In the genomic region with DNA sequence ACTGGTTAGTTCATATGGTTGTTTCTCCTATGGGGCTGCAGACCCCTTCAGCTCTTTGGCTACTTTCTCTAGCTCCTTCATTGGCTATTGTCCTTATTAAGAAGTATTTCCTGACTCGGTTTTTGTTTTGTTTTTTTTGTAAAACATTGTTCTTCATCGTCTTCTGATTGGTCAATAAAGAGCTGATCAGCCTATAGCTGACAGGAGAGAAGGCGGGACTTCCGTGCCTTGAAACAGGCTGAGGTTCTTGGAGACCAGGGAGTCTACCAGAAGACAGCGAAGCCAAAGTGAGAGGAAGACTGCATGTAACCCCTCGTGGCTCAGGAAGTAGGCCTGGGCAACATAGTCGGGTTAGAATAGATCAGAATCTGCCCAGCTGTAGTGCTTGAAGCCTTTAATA, we compare ENCODE assay signal across 21 mouse cellular contexts. TPM values are rescaled to one million over a fixed set of nuclear protein-coding genes. Genes with fewer than 3 reads are reported as not detected.
DNase-seq lines count a peak whose midpoint lies in the region; ATAC-seq and TF ChIP-seq lines count a peak whose summit lies in the region.
"Had no signal": no experiment of that assay in that cellular context is flagged by ENCODE, and none has a peak within 500 bp of the region (broad histone marks: within the 10 kb centered on the region; RNA-seq: fewer than 3 reads in every experiment).

No protein-coding gene starts in this region.

- peaks cover 0 to 7% of the 10 kb centered on the region in 2 experiments; a peak in 3 of 4 replicates for H3K4me1 ChIP-seq in heart, embryonic 14.5 days (ENCODE audit: control insufficient read depth in 2 of 2, insufficient read depth in 2 of 2, low read length in 2 of 2)
- H3K4me1 ChIP-seq in CH12.LX (ENCODE audit: control insufficient read depth in 1 of 2, insufficient read depth in 2 of 2) (no peaks in the 10 kb centered on the region), ES-E14 (ENCODE audit: control insufficient read depth in 2 of 2, insufficient read depth in 2 of 2, low read length in 2 of 2, poor library complexity in 1 of 2) (peaks cover 0 to 2% of the 10 kb centered on the region in 2 experiments; a peak in 1 of 4 replicates)
- H3K4me1 ChIP-seq: embryonic facial prominence, embryonic 10.5 days; forebrain, embryonic 13.5 days; hindbrain, embryonic 15.5 days had no signal

- in situ Hi-C loops in CH12.LX (cut with MboI; ENCODE audit: low pct_ligation_motif_present, low pct_unique_long_range_greater_than_20kb, low sequenced_read_pairs), result loop anchor here (5.0 to 10.0 kb wide), 2 partner anchors 160 to 323 kb away; no protein-coding TSS in a partner anchor
- in situ Hi-C loops in ES-E14 (cut with MboI; ENCODE audit: low sequenced_read_pairs in 2 of 2, unreplicated experiment in 2 of 2), result loop anchor here in 1 of 2 experiments (10.0 kb wide), 1 partner anchor 323 kb away; no protein-coding TSS in a partner anchor

- TF ChIP-seq CTCF in CH12.LX (conservative IDR thresholded peaks at IDR 0.05 in 1 of 2, IDR thresholded peaks at IDR 0.05 in 1 of 2; ENCODE audit: low read depth in 2 of 2, low read length in 2 of 2), result no peak

- no peak overlapping the region for H3K4me3 ChIP-seq in heart, embryonic 14.5 days (ENCODE audit: control insufficient read depth in 1 of 2, insufficient read depth in 1 of 2, low read depth in 1 of 2, low read length in 2 of 2)
- H3K4me3 ChIP-seq in CH12.LX (replicated peaks in 1 of 3; ENCODE audit: low read depth in 2 of 3, low read length in 2 of 3, poor library complexity in 1 of 3) (no peak overlapping the region), ES-E14 (ENCODE audit: insufficient read depth in 1 of 2, low read depth in 1 of 2, low read length in 2 of 2, poor library complexity in 1 of 2, severe bottlenecking in 1 of 2) (peak overlapping the region in 1 of 2 experiments; percentile 27; a peak in 2 of 4 replicates)
- H3K4me3 ChIP-seq: embryonic facial prominence, embryonic 10.5 days; forebrain, embryonic 13.5 days; hindbrain, embryonic 15.5 days had no signal

- H3K79me2 ChIP-seq in CH12.LX (replicated peaks; ENCODE audit: control insufficient read depth, extremely low read depth, insufficient read depth, poor library complexity, severe bottlenecking), result no peaks in the 10 kb centered on the region

- 64% methylated on average over 7 of the region's 7 CpGs for WGBS in heart, embryonic 14.5 days

- no peaks in the 10 kb centered on the region for H3K9me3 ChIP-seq in heart, embryonic 14.5 days (ENCODE audit: control insufficient read depth, low read length)
- no peaks in the 10 kb centered on the region for H3K9me3 ChIP-seq in CH12.LX (replicated peaks; ENCODE audit: low read length)
- H3K9me3 ChIP-seq in ES-E14 (ENCODE audit: control insufficient read depth, insufficient read depth, low read depth, low read length), result no peaks in the 10 kb centered on the region
- H3K9me3 ChIP-seq: embryonic facial prominence, embryonic 10.5 days; forebrain, embryonic 13.5 days; hindbrain, embryonic 15.5 days had no signal

- no peak for DNase-seq in heart, postnatal 4 days
- DNase-seq in CH12.LX (ENCODE audit: extremely low read depth), result peak; percentile 6
- no peak for DNase-seq in ES-E14 (ENCODE audit: low read depth, low spot score)
- peak; percentile 80 for DNase-seq in R1 (ENCODE audit: low read depth, low spot score)
- DNase-seq in cerebellum, adult 9-10 months, result no peak
- DNase-seq in layer of hippocampus, postnatal 25 days (ENCODE audit: extremely low spot score in 1 of 2, low spot score in 1 of 2), result no peak
- DNase-seq: adrenal gland, postnatal 14 days; cerebellum, adult 18-20 months; cerebellum, postnatal 10 days; forebrain, postnatal 0 days; kidney, adult 8-10 months had no signal

- no peak for TF ChIP-seq EP300 in CH12.LX (IDR thresholded peaks at IDR 0.05; ENCODE audit: low read length)

- H3K27ac ChIP-seq in heart, embryonic 14.5 days (replicated peaks in 1 of 2; ENCODE audit: control insufficient read depth in 1 of 2, insufficient read depth in 1 of 2, low read depth in 2 of 2, low read length in 2 of 2), result no peak overlapping the region
- H3K27ac ChIP-seq in CH12.LX (ENCODE audit: insufficient read depth, low read depth), result no peak overlapping the region
- no peak overlapping the region for H3K27ac ChIP-seq in ES-E14 (ENCODE audit: insufficient read depth, low read depth, low read length, poor library complexity, severe bottlenecking)
- H3K27ac ChIP-seq: embryonic facial prominence, embryonic 10.5 days; forebrain, embryonic 13.5 days; hindbrain, embryonic 15.5 days had no signal

- H3K9ac ChIP-seq in heart, embryonic 14.5 days (ENCODE audit: low read length), result no peak overlapping the region
- H3K9ac ChIP-seq in CH12.LX (ENCODE audit: insufficient read depth, low read depth) (no peak overlapping the region), ES-E14 (ENCODE audit: insufficient read depth, low read depth, low read length, poor library complexity, severe bottlenecking) (peak overlapping the region; percentile 7; the same call in 1 of the 2 replicates)
- H3K9ac ChIP-seq: forebrain, embryonic 13.5 days; forebrain, postnatal 0 days; hindbrain, embryonic 15.5 days had no signal

- TF ChIP-seq POLR2A in CH12.LX (IDR thresholded peaks at IDR 0.05; ENCODE audit: low read depth, low read length), result no peak

- no peak for TF ChIP-seq RAD21 in CH12.LX (IDR thresholded peaks at IDR 0.05; ENCODE audit: low read depth, low read length)

- dilution Hi-C loops in CH12.LX (cut with MboI; ENCODE audit: extremely low pct_ligation_motif_present, extremely low pct_unique_long_range_greater_than_20kb, low sequenced_read_pairs), result no loop called here

- H3K27me3 ChIP-seq in heart, embryonic 14.5 days (ENCODE audit: control insufficient read depth, insufficient read depth, low read length), result no peaks in the 10 kb centered on the region
- H3K27me3 ChIP-seq in CH12.LX (replicated peaks), result no peaks in the 10 kb centered on the region
- H3K27me3 ChIP-seq: forebrain, embryonic 13.5 days; hindbrain, embryonic 15.5 days had no signal

- no peaks in the 10 kb centered on the region for H3K36me3 ChIP-seq in heart, embryonic 14.5 days (ENCODE audit: control insufficient read depth, insufficient read depth, low read length)
- H3K36me3 ChIP-seq in CH12.LX (replicated peaks in 1 of 2; ENCODE audit: control insufficient read depth in 1 of 2, insufficient read depth in 1 of 2, low read length in 1 of 2) (no peaks in the 10 kb centered on the region), ES-E14 (ENCODE audit: control insufficient read depth, insufficient read depth, low read length, poor library complexity, severe bottlenecking) (no peaks in the 10 kb centered on the region)
- H3K36me3 ChIP-seq: embryonic facial prominence, embryonic 10.5 days; hindbrain, embryonic 15.5 days had no signal

- H3K4me2 ChIP-seq in heart, embryonic 14.5 days (ENCODE audit: low read length), result peak overlapping the region; percentile 53
- H3K4me2 ChIP-seq in CH12.LX (ENCODE audit: insufficient read depth, low read depth, poor library complexity, severe bottlenecking), result no peak overlapping the region
- H3K4me2 ChIP-seq: forebrain, embryonic 13.5 days; hindbrain, embryonic 15.5 days had no signal

- no peak for ATAC-seq in heart, embryonic 14.5 days (ENCODE audit: insufficient number of reproducible peaks, insufficient read depth, low FRiP score, low read depth)
- no peak for ATAC-seq in megakaryocyte, adult 5-6 weeks (ENCODE audit: poor library complexity, severe bottlenecking)
- ATAC-seq: activated CD4-positive, CD25-positive, alpha-beta regulatory T cell, adult 4 months; forebrain, embryonic 13.5 days; forebrain, postnatal 0 days; inflammation-experienced regulatory T-cells, adult 6 months; intestine, postnatal 0 days had no signal

TF ChIP-seq in CH12.LX, 34 proteins besides CTCF, POLR2A, EP300 and RAD21 (continues in another document):
- TF ChIP-seq NRF1 (IDR thresholded peaks at IDR 0.05; ENCODE audit: low read depth, low read length) (no peak), PAX5 (IDR thresholded peaks at IDR 0.05; ENCODE audit: low read length) (no peak), CHD1 (IDR thresholded peaks at IDR 0.05; ENCODE audit: low read depth, low read length) (no peak), CHD2 (IDR thresholded peaks at IDR 0.05; ENCODE audit: low read length) (no peak), BHLHE40 (IDR thresholded peaks at IDR 0.05; ENCODE audit: low read depth, low read length) (no peak)

TF ChIP-seq in ES-E14, 5 proteins besides CTCF, POLR2A, EP300 and RAD21 (continues in another document):
- TF ChIP-seq CHD2 (IDR thresholded peaks at IDR 0.05; ENCODE audit: low read depth, low read length), result no peak
- TF ChIP-seq ZC3H11A (IDR thresholded peaks at IDR 0.05; ENCODE audit: borderline replicate concordance, low read depth, low read length), result no peak
- TF ChIP-seq ZNF384 (IDR thresholded peaks at IDR 0.05; ENCODE audit: low read depth, low read length), result no peak
- TF ChIP-seq HCFC1 (IDR thresholded peaks at IDR 0.05; ENCODE audit: borderline replicate concordance, insufficient read depth, low read length), result no peak

RNA-seq across cellular contexts. Expression of a gene that starts 44.3 kb away (rescaled TPM):
- 16.7 and 17.9 TPM in 2 replicates for polyA plus RNA-seq in heart, embryonic 14.5 days (2014; fragmentation: Nextera tagmentation; extraction: Ambion mirVana)
- total RNA-seq in heart, postnatal 4 days (2021), result 10 to 100 TPM; 16.0 to 17.8 TPM
- not detected in 2 replicates for total RNA-seq in CH12.LX (2012; rRNA removed)
- total RNA-seq in CH12.LX (2014; rRNA removed), result not detected in 2 replicates
- polyA plus RNA-seq in CH12.LX (2012; ENCODE audit: insufficient read length, low read depth), result not detected in 2 replicates
- 0.13 and 0.16 TPM in 2 replicates for total RNA-seq in ES-E14 (2012; rRNA removed)
- not detected in 2 replicates for total RNA-seq in megakaryocyte, adult 5-6 weeks (2015)
- not detected in 2 replicates for total RNA-seq in megakaryocyte, adult 5-6 weeks (2017)
- total RNA-seq in layer of hippocampus, postnatal 25 days (2021), result under 1 TPM; 0.33 to 0.44 TPM
- total RNA-seq: hematopoietic stem cell, adult 5-6 weeks had no signal
- polyA plus RNA-seq: inflammation-experienced regulatory T-cells, adult 6 months had no signal

RNA-seq across cellular contexts. Expression of a gene that starts 57.8 kb away (rescaled TPM):
- 0.19 and 0.23 TPM in 2 replicates for polyA plus RNA-seq in heart, embryonic 14.5 days (2014; fragmentation: Nextera tagmentation; extraction: Ambion mirVana)
- under 1 TPM; 0.09 to 0.12 TPM for total RNA-seq in heart, postnatal 4 days (2021)
- total RNA-seq in CH12.LX (2012; rRNA removed) (0.29 and 0.30 TPM in 2 replicates), CH12.LX (2014; rRNA removed) (0.19 TPM in 1 of 2 replicates, not detected in the other), ES-E14 (2012; rRNA removed) (not detected in 2 replicates)
- 0.14 TPM in 1 of 2 replicates, not detected in the other for polyA plus RNA-seq in CH12.LX (2012; ENCODE audit: insufficient read length, low read depth)
- total RNA-seq in megakaryocyte, adult 5-6 weeks (2015), result 0.23 TPM in 1 of 2 replicates, not detected in the other
- not detected in 2 replicates for total RNA-seq in megakaryocyte, adult 5-6 weeks (2017)
- under 1 TPM; 0.17 to 0.26 TPM for total RNA-seq in layer of hippocampus, postnatal 25 days (2021)
- total RNA-seq: gastrocnemius, adult 18-20 months; hematopoietic stem cell, adult 5-6 weeks had no signal
- polyA plus RNA-seq: activated CD4-positive, CD25-positive, alpha-beta regulatory T cell, adult 4 months had no signal

RNA-seq across cellular contexts. Expression of a gene that starts 57.9 kb away (rescaled TPM):
- 23.6 and 28.2 TPM in 2 replicates for polyA plus RNA-seq in heart, embryonic 14.5 days (2014; fragmentation: Nextera tagmentation; extraction: Ambion mirVana)
- total RNA-seq in heart, postnatal 4 days (2021), result 10 to 100 TPM; 17.6 to 17.7 TPM
- total RNA-seq in CH12.LX (2012; rRNA removed) (36.5 and 39.1 TPM in 2 replicates), CH12.LX (2014; rRNA removed) (71.9 and 74.7 TPM in 2 replicates), ES-E14 (2012; rRNA removed) (73.6 and 86.4 TPM in 2 replicates)
- 46.0 and 47.3 TPM in 2 replicates for polyA plus RNA-seq in CH12.LX (2012; ENCODE audit: insufficient read length, low read depth)
- total RNA-seq in megakaryocyte, adult 5-6 weeks (2015), result 27.5 and 33.1 TPM in 2 replicates
- 27.0 and 30.3 TPM in 2 replicates for total RNA-seq in megakaryocyte, adult 5-6 weeks (2017)
- total RNA-seq in layer of hippocampus, postnatal 25 days (2021), result 10 to 100 TPM; 21.2 to 22.3 TPM

Comparison
In these comparisons a context has a peak if more than half of its experiments do, and no peak if none do; other contexts are left out.
1. DNase-seq: peak in CH12.LX (single experiment) and R1 (single experiment); none in heart, postnatal 4 days (single experiment), ES-E14 (single experiment), cerebellum, adult 9-10 months (single experiment) and layer of hippocampus, postnatal 25 days (0 of 2).
2. RNA of a gene that starts 44.3 kb away (total RNA-seq): 16.0 to 17.8 TPM in heart, postnatal 4 days; 0.33 to 0.44 TPM in layer of hippocampus, postnatal 25 days, 0.13 to 0.16 TPM in ES-E14, not detected in CH12.LX and not detected in megakaryocyte, adult 5-6 weeks; every median in the first group is over 10 times any median in the second.